Mouse (Mus musculus): ENCODE measurements around the gene Fcnb. TPM values are rescaled to one million over a fixed set of nuclear protein-coding genes. Genes with fewer than 3 reads are reported as not detected.

Fcnb gene
- total and polyA plus RNA-seq, 3 experiments: not detected

- Histone ChIP-seq H3K27me3 (ENCODE audit: control insufficient read depth, insufficient read depth, low read length) (no peaks in the 10 kb centered on the region), H3K4me3 (no peak overlapping the region), H3K9ac (ENCODE audit: low read depth, low read length) (no peak overlapping the region), H3K27ac (no peak overlapping the region), H3K79me2 (replicated peaks; ENCODE audit: control insufficient read depth, insufficient read depth, low read length) (no peaks in the 10 kb centered on the region), H3K4me1 (ENCODE audit: control insufficient read depth, insufficient read depth, low read length) (no peaks in the 10 kb centered on the region), H3K36me3 (ENCODE audit: control insufficient read depth, insufficient read depth, low read length) (no peaks in the 10 kb centered on the region)
- TF ChIP-seq EP300 (IDR thresholded peaks at IDR 0.05; ENCODE audit: insufficient read depth, low read depth, low read length) (no peak), POLR2A (IDR thresholded peaks at IDR 0.05; ENCODE audit: insufficient read depth, low read depth, low read length) (no peak), CTCF (IDR thresholded peaks at IDR 0.05) (no peak)
- intact Hi-C loops (cut with DNase I): no loop called here
- no peak for DNase-seq
- 87% methylated on average over 6 of the region's 6 CpGs for WGBS
These were observed 6.4 kb upstream of the Fcnb start for GRCm38 (mm10) chr2:28091042-28091441.

- WGBS: 72% methylated on average over 7 of the region's 7 CpGs
- TF ChIP-seq CTCF (IDR thresholded peaks at IDR 0.05): no peak
- TF ChIP-seq POLR2A (IDR thresholded peaks at IDR 0.05; ENCODE audit: insufficient read depth, low read depth, low read length): no peak
- TF ChIP-seq EP300 (IDR thresholded peaks at IDR 0.05; ENCODE audit: insufficient read depth, low read depth, low read length): no peak
- H3K4me3 ChIP-seq: no peak overlapping the region
- no peaks in the 10 kb centered on the region for H3K27me3 ChIP-seq (ENCODE audit: control insufficient read depth, insufficient read depth, low read length)
- intact Hi-C loops (cut with DNase I): no loop called here
- no peak overlapping the region for H3K9ac ChIP-seq (ENCODE audit: low read depth, low read length)
- H3K27ac ChIP-seq: no peak overlapping the region
- H3K36me3 ChIP-seq (ENCODE audit: control insufficient read depth, insufficient read depth, low read length): no peaks in the 10 kb centered on the region
- no peak for DNase-seq
- no peaks in the 10 kb centered on the region for H3K79me2 ChIP-seq (replicated peaks; ENCODE audit: control insufficient read depth, insufficient read depth, low read length)
- no peaks in the 10 kb centered on the region for H3K4me1 ChIP-seq (ENCODE audit: control insufficient read depth, insufficient read depth, low read length)
These were observed 5.8 kb upstream of the Fcnb start for GRCm38 (mm10) chr2:28090299-28091008.

DNA sequence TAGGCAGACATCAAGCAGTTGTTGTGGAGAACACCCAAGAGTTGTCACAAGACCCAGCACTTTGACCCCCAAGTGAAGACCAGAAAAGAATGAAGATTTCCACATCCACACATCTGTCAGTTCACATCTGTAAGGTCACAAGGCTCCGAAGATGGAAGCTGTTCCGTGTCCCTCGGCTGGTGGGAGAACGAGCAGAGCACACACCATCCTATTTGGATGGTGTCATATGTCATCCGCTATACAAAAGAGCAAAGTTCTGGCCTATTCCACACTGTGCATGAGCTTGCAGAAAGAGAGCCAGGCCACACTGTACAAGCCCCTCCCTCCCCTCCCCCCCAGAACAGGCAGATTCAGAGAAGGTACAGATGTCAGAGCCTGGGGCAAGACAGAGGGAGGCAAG, 4.4 kb upstream of the Fcnb start:
- H3K27ac ChIP-seq: no peak overlapping the region
- intact Hi-C loops (cut with DNase I): no loop called here
- no peak for DNase-seq
- H3K9ac ChIP-seq (ENCODE audit: low read depth, low read length): no peak overlapping the region
- 76% methylated on average over 5 of the region's 5 CpGs for WGBS
- H3K4me3 ChIP-seq: no peak overlapping the region
- no peaks in the 10 kb centered on the region for H3K27me3 ChIP-seq (ENCODE audit: control insufficient read depth, insufficient read depth, low read length)
- no peaks in the 10 kb centered on the region for H3K79me2 ChIP-seq (replicated peaks; ENCODE audit: control insufficient read depth, insufficient read depth, low read length)
- H3K4me1 ChIP-seq (ENCODE audit: control insufficient read depth, insufficient read depth, low read length): no peaks in the 10 kb centered on the region
- H3K36me3 ChIP-seq (ENCODE audit: control insufficient read depth, insufficient read depth, low read length): no peaks in the 10 kb centered on the region
- TF ChIP-seq EP300 (IDR thresholded peaks at IDR 0.05; ENCODE audit: insufficient read depth, low read depth, low read length) (no peak), POLR2A (IDR thresholded peaks at IDR 0.05; ENCODE audit: insufficient read depth, low read depth, low read length) (no peak), CTCF (IDR thresholded peaks at IDR 0.05) (no peak)

DNA sequence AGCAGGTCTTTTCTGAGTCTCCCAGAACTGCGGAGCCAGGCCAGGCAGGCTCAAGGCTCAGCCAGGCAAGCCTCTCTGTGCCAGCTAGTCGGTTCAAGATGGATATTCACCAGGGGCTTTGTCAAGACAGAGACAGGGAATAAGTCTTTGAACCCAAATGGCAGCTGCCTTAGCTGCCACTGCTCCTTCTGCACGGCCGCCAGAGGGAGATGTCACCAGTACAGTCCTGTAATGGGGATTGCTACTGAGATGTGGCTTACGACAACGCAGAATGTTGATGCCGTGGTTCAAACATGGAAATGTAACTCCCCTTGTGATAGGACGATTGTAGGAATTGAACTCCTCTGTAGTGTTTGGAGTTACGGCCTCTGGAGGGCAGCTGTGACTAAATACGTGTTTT, 1.4 kb upstream of the Fcnb start:
- DNase-seq: no peak
- Histone ChIP-seq H3K36me3 (ENCODE audit: control insufficient read depth, insufficient read depth, low read length) (no peaks in the 10 kb centered on the region), H3K27ac (no peak overlapping the region), H3K79me2 (replicated peaks; ENCODE audit: control insufficient read depth, insufficient read depth, low read length) (no peaks in the 10 kb centered on the region), H3K9ac (ENCODE audit: low read depth, low read length) (no peak overlapping the region), H3K4me1 (ENCODE audit: control insufficient read depth, insufficient read depth, low read length) (no peaks in the 10 kb centered on the region), H3K4me3 (no peak overlapping the region), H3K27me3 (ENCODE audit: control insufficient read depth, insufficient read depth, low read length) (no peaks in the 10 kb centered on the region)
- intact Hi-C loops (cut with DNase I): no loop called here
- 80% methylated on average over 10 of the region's 10 CpGs for WGBS
- no peak for TF ChIP-seq EP300 (IDR thresholded peaks at IDR 0.05; ENCODE audit: insufficient read depth, low read depth, low read length)
- peak; percentile 45 for TF ChIP-seq CTCF (IDR thresholded peaks at IDR 0.05)

GRCm38 (mm10) chr2:28075616-28076187, 9.0 kb downstream of the Fcnb start:
- 69% methylated on average over 7 of the region's 7 CpGs for WGBS
- Histone ChIP-seq H3K27ac (no peak overlapping the region), H3K4me3 (no peak overlapping the region), H3K4me1 (ENCODE audit: control insufficient read depth, insufficient read depth, low read length) (no peaks in the 10 kb centered on the region), H3K79me2 (replicated peaks; ENCODE audit: control insufficient read depth, insufficient read depth, low read length) (no peaks in the 10 kb centered on the region), H3K27me3 (ENCODE audit: control insufficient read depth, insufficient read depth, low read length) (no peaks in the 10 kb centered on the region; the same call in 1 of the 2 replicates), H3K9ac (ENCODE audit: low read depth, low read length) (no peak overlapping the region), H3K36me3 (ENCODE audit: control insufficient read depth, insufficient read depth, low read length) (no peaks in the 10 kb centered on the region)
- DNase-seq: no peak
- intact Hi-C loops (cut with DNase I): no loop called here
- TF ChIP-seq POLR2A (IDR thresholded peaks at IDR 0.05; ENCODE audit: insufficient read depth, low read depth, low read length) (no peak), EP300 (IDR thresholded peaks at IDR 0.05; ENCODE audit: insufficient read depth, low read depth, low read length) (no peak), CTCF (IDR thresholded peaks at IDR 0.05) (no peak)

DNA sequence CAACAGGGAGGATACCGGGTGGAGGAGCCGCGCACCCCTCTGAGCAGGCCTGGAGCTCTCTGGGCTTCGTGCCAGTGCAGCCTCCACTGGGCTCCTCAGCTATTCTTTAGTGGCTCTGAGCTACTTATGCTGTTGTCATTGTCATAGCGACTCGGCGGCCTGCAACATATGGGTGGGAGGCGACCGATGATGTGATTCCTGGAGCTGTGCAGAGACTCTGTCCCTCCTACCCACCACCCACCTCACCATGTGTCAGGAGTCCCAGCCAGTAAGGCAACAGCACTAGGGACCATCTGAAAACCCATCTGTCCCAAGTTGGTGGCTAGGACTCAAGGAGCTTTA, 16.2 kb downstream of the Fcnb start:
- H3K27me3 ChIP-seq (ENCODE audit: control insufficient read depth, insufficient read depth, low read length): no peaks in the 10 kb centered on the region; the same call in 1 of the 2 replicates
- no peaks in the 10 kb centered on the region for H3K79me2 ChIP-seq (replicated peaks; ENCODE audit: control insufficient read depth, insufficient read depth, low read length)
- H3K9ac ChIP-seq (ENCODE audit: low read depth, low read length): no peak overlapping the region
- H3K36me3 ChIP-seq (ENCODE audit: control insufficient read depth, insufficient read depth, low read length): no peaks in the 10 kb centered on the region
- H3K27ac ChIP-seq: no peak overlapping the region
- TF ChIP-seq EP300 (IDR thresholded peaks at IDR 0.05; ENCODE audit: insufficient read depth, low read depth, low read length) (no peak), POLR2A (IDR thresholded peaks at IDR 0.05; ENCODE audit: insufficient read depth, low read depth, low read length) (no peak), CTCF (IDR thresholded peaks at IDR 0.05) (no peak)
- no peak for DNase-seq
- no peak overlapping the region for H3K4me3 ChIP-seq
- H3K4me1 ChIP-seq (ENCODE audit: control insufficient read depth, insufficient read depth, low read length): 0 out of 2 replicates have a peak, but pooled peaks cover 1% of the 10 kb centered on the region
- WGBS: 47% methylated on average over 9 of the region's 9 CpGs
- intact Hi-C loops (cut with DNase I): no loop called here

Data from heart, adult 2 months (tissue).